Mouse (Mus musculus): Measurements from ENCODE around the gene Gm47985.

Gm47985 gene

DNA sequence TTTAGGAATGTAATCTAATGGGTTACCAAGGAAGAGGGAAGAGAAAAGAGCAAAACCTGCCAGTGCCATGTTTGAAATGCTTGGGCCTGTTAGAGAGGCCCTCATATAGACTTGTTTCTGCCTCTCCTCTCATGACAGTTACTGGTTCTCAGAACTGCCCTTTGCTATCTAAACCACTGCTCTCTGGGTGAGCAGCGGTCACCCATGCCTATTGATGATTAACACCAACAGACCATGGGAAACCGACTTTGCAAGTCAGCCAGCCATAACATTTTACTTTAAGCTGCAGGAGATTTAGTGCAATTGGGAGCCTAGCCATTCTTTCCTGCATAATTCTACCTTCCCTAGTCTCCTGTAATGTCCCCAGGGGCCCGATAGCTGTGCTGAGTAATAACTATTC, 34.1 kb downstream of the Gm47985 start:
- ATAC-seq (ENCODE audit: insufficient number of reproducible peaks, low FRiP score, low TSS enrichment), result no peak

DNA sequence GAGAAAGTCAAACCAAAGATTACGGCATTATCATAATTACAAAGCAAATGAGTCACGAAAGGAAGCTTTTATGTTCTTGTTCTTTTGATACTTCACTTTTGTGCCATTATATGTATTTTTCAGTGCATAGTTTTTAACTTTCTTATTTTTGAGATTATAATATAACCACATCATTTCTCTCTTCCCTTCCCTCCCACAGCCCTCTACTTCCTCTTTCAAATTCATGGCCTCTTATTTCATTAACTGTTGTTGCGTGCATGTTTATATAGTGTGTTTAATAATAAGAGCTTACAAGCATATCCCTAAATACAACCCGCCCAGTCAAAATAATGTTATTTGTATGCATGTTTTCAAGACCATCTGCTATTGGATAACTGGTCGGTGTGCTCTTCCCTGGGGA, 36.7 kb downstream of the Gm47985 start:
- ATAC-seq (ENCODE audit: insufficient number of reproducible peaks, low FRiP score, low TSS enrichment), result no peak

DNA sequence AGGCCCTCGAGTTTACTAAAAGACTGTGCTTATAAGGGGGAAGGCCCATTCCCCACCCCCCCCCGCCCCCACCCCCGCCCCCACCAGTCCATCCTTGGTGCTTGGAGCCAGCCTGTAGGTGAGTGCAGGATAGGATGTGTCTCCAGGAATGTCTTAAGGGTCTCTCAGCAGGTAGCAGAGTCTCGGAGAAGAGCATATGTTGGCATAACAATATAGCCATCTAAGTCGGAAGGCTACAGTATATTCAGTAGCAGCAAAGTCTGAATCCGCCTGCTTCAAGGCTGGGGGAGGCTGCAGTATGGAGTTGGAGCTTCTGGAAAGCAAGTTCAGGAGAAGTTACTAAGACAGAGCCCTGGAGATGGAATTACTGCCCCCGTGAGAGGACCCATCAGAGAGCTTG, 37.8 kb downstream of the Gm47985 start:
- no peak for ATAC-seq (ENCODE audit: insufficient number of reproducible peaks, low FRiP score, low TSS enrichment)

DNA sequence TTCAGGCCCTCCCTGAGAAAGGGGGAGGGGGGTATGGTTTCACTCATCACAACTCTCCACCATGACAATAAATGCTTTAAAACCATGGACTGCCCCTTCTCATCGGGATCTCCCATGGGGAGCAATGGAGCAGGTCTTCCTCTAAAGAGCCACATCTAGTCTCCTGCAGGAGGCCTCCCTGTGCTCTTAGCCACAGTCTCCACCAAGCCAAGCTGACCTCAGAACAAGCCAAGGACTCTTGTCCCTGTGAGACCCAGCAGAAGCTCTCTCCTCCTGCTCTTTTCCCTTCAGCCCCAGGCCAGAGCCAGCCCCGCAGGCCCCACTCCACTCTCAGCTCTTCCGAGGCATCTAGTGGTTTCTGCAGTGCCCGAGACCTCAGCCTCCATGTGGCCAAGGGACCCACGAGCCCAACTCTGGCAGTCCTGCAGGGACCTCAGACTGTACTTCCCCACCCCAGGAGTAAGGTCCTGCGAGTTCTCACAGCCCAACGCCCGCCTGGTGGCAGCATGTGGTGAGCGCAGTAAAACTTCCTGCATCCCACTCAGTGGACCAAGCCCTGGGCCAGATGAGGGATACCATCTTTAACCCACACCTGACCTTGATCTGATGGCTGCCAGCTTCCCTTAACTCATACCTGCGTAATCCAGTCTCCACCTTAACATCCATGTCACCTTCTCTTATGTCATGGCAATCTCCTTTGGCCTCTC, 40.4 kb downstream of the Gm47985 start:
- ATAC-seq (ENCODE audit: insufficient number of reproducible peaks, low FRiP score, low TSS enrichment), result no peak

DNA sequence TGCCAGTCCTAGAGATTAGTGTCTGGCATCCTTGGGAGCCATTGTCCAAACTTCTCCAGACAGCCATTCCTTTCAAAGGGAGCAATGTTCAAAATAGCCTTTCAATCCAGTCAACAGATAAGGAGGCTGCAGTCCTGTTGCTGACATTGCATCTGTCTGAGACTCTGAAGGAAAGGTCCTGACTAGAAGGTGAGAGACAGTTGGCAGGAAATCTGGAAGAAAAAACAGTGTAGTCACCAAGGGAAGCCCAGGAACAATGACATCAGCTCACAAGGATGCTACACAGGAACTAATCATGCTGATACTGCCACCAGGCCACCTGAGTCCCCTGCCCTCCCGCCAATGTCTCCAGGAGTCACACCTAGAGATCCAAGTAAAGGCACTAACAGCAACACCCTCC, 41.0 kb downstream of the Gm47985 start:
- no peak for ATAC-seq (ENCODE audit: insufficient number of reproducible peaks, low FRiP score, low TSS enrichment)

DNA sequence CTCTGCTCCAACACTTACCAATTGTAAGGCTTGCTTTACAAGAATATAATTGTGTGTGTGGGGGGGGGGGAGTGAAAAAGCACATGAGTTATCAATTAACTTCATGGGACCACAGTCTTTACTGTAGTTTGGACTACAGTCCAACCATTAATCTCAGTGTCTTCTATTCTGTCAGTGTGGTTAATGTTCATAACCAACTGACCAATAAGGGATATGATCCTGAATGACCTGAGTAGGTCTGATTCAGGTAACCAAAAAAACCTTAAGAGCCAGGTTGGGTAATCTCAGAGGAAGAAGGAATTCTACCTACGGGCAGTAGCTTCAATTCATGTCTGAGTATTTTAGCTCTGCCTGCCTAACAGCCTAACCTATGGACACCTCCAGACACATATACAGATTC, 42.2 kb downstream of the Gm47985 start:
- ATAC-seq (ENCODE audit: insufficient number of reproducible peaks, low FRiP score, low TSS enrichment), result no peak

DNA sequence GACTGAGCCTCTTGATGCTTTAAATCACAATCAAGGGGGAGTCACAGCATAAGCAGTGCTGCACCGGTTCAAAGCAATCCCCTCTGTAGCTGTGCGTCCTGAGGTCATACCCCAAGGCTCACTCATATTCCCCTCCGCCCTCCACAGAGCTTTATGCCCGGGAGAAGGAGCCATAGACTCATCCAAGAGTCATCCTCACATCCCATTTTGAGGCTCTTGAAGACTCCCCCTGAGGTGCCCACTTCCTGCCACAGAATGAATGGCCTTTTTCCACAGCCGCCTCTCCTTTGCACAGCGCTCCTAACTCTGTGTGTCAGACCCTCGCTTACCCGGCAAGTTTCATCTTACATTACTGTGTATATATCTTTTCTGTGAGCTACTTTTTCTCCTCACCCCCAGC, 45.2 kb downstream of the Gm47985 start:
- ATAC-seq (ENCODE audit: insufficient number of reproducible peaks, low FRiP score, low TSS enrichment), result no peak

DNA sequence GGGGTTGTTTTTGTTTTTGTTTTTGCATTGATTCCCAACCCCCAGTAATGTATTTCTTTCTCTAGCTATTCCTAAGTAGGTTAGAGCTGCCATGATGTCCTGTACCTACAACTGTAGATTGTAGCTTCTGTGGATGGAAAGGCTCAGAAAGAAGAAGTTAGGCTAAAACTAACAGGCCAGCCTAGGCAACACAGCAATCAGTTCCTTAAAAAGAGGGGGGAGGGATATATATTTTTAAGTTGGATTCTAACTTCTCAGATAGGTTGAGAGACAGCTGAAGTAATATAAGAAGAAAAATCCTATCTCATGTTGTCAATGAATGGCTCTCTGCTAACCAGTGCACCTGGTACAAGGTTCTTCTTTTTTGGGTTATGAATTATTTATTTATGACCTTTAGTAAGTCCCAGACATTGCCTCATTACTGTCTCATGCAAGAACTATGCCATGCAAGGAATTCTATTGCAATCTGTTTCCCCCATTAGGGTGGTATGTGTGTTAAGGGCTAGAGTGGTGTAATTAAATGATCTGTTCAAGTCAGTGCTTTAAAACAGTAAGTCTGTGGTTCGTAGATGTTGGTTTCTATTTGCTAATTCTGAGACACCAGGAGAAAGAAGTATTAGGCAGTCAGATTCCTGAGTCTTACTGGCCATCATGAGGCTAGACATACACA, 46.1 kb downstream of the Gm47985 start:
- no peak for ATAC-seq (ENCODE audit: insufficient number of reproducible peaks, low FRiP score, low TSS enrichment)

DNA sequence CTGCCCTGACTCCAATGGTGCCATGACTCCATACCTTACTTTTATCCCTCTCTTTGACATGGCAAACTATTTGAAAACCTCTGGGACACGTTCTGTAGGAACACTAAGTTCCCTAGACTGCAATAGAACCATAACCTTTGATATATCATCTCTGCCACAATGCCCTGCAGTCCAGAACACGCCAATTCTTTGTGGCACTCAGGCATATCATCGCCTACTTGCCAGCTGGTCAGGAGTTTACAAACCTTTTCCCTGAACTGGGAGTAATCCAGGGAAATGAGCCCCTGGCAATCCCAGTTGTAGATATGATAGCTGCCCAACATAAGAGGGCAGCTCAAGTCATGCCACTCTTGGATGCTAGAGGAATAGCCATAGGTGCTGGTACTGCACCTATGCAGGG, 50.0 kb downstream of the Gm47985 start:
- no peak for ATAC-seq (ENCODE audit: insufficient number of reproducible peaks, low FRiP score, low TSS enrichment)

DNA sequence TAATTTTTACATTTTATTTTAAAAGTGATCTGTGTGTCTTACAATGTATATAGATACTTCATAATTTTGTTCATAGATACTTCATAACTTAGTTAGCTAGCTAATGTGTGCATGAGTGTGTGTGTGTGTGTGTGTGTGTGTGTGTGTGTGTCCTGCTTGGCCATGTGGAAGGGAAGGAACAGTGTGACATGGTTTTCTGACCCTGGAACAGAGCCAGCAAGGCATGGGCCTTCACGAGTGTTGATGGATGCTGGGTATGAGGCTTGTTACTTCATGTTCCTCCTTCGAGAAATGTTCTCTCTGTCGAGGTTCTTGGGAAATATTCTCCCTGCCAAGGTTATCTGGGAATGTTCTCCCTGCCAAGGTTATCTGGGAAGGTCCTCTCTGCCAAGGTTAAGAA, 51.4 kb downstream of the Gm47985 start:
- ATAC-seq (ENCODE audit: insufficient number of reproducible peaks, low FRiP score, low TSS enrichment), result no peak

Data from cerebellum, adult (tissue).